Mouse (Mus musculus): ENCODE results near the gene Tmem25. TPM values are rescaled to one million over a fixed set of nuclear protein-coding genes. Genes with fewer than 3 reads are reported as not detected.

Gene Tmem25
- polyA plus RNA-seq, 1 experiment = 71.8 TPM

DNA sequence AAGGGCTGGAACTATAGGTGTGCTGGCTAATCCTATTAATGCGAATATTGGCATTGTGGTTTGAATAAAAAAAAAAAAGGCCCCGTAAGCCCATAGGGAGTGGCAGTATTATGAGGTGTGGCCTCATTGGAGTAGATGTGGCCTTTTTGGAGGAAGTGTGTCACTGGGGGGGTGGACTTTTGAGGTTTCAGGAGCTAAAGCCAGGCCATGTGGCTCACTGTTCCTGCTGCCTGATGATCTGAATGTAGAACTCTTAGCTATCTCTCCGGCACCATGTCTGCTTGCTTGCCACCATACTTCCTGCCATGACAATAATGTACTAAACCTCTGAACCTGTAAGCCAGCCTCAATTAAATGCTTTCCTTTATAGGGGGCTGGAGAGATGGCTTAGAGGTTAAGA is 51.8 kb downstream of the Tmem25 start:
- Histone ChIP-seq H3K27me3 (replicated peaks; ENCODE audit: control insufficient read depth, insufficient read depth, low read length) (no peaks in the 10 kb centered on the region), H3K4me3 (ENCODE audit: insufficient read depth, low read depth, low read length) (no peak overlapping the region), H3K4me1 (ENCODE audit: control insufficient read depth, insufficient read depth, low read length) (no peaks in the 10 kb centered on the region), H3K27ac (ENCODE audit: insufficient read depth, low read depth, low read length) (no peak overlapping the region), H3K36me3 (ENCODE audit: control insufficient read depth, insufficient read depth, low read length) (peaks cover 16% of the 10 kb centered on the region)
- TF ChIP-seq POLR2A (IDR thresholded peaks at IDR 0.05; ENCODE audit: low read depth, low read length) = no peak
- no peak for TF ChIP-seq CTCF (conservative IDR thresholded peaks at IDR 0.05; ENCODE audit: insufficient read depth, insufficient read length, low read depth, low read length)
- 92% methylated on average over 3 of the region's 3 CpGs for WGBS
- DNase-seq = no peak

DNA sequence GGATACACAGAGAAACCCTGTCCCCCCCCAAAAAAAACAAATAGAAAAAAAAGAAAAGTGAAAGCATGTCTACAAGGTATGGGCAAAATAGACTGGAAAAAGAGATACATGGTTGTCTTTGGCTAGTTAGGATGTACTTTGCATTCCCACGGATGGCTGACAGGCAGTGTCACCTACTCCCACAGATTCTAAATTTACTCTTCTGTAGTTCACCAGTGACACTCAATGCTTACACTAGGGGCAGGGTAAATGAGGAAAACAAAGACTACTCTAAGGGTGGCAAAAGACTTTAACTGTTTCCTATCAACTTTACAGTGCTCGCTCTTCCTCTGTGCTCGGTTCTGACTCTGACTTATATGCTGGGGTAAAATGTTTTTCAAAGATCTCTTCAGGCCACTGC is 52.4 kb downstream of the Tmem25 start:
- TF ChIP-seq CTCF (conservative IDR thresholded peaks at IDR 0.05; ENCODE audit: insufficient read depth, insufficient read length, low read depth, low read length) (no peak), POLR2A (IDR thresholded peaks at IDR 0.05; ENCODE audit: low read depth, low read length) (no peak)
- Histone ChIP-seq H3K36me3 (ENCODE audit: control insufficient read depth, insufficient read depth, low read length) (peaks cover 16% of the 10 kb centered on the region), H3K4me1 (ENCODE audit: control insufficient read depth, insufficient read depth, low read length) (no peaks in the 10 kb centered on the region), H3K4me3 (ENCODE audit: insufficient read depth, low read depth, low read length) (no peak overlapping the region), H3K27ac (ENCODE audit: insufficient read depth, low read depth, low read length) (no peak overlapping the region), H3K27me3 (replicated peaks; ENCODE audit: control insufficient read depth, insufficient read depth, low read length) (no peaks in the 10 kb centered on the region)
- 61% methylated on average over 3 of the region's 3 CpGs for WGBS
- DNase-seq = no peak

DNA sequence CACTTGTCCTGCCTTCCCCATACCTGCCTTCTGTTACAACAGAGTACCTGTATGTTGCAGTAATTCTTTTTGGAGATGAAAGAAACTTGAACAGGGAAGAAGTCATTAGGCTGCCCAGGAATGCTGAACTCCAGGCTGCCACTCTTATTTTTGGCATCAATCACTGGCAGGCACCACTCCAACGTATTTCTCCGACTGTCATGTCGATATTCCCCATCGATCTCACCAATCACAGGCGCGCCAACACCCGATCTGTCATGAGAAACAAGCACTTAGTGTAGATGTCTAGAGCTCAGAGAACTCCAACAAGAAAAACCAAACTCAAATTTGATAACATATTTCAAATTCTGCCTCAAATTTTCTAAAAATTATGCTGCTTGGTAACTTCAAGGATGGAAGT is 53.7 kb downstream of the Tmem25 start:
- TF ChIP-seq CTCF (conservative IDR thresholded peaks at IDR 0.05; ENCODE audit: insufficient read depth, insufficient read length, low read depth, low read length) (no peak), POLR2A (IDR thresholded peaks at IDR 0.05; ENCODE audit: low read depth, low read length) (no peak)
- Histone ChIP-seq H3K36me3 (ENCODE audit: control insufficient read depth, insufficient read depth, low read length) (peaks cover 16% of the 10 kb centered on the region), H3K4me3 (ENCODE audit: insufficient read depth, low read depth, low read length) (no peak overlapping the region), H3K27ac (ENCODE audit: insufficient read depth, low read depth, low read length) (no peak overlapping the region), H3K4me1 (ENCODE audit: control insufficient read depth, insufficient read depth, low read length) (no peaks in the 10 kb centered on the region), H3K27me3 (replicated peaks; ENCODE audit: control insufficient read depth, insufficient read depth, low read length) (no peaks in the 10 kb centered on the region)
- no peak for DNase-seq
- WGBS = 90% methylated on average over 7 of the region's 7 CpGs

Other genes with a start within 250 kb of the Tmem25 start
- 0.20 and 4.0 TPM in 2 replicates for gene Cxcr5, start 237.4 kb downstream of the Tmem25 start, polyA plus RNA-seq (2012; rRNA removed)
- 18.1 and 20.8 TPM in 2 replicates for gene Ddx6, start 194.4 kb downstream of the Tmem25 start, polyA plus RNA-seq (2012; rRNA removed)
- gene Treh, start 126.1 kb downstream of the Tmem25 start, polyA plus RNA-seq (2012; rRNA removed) = 32.2 and 34.4 TPM in 2 replicates
- 37.6 and 46.4 TPM in 2 replicates for gene Phldb1, start 64.1 kb downstream of the Tmem25 start, polyA plus RNA-seq (2012; rRNA removed)
- 42.3 and 50.9 TPM in 2 replicates for gene Arcn1, start 31.5 kb downstream of the Tmem25 start, polyA plus RNA-seq (2012; rRNA removed)
- 51.0 and 58.8 TPM in 2 replicates for gene Ift46, start 31.4 kb downstream of the Tmem25 start, polyA plus RNA-seq (2012; rRNA removed)
- gene Ttc36, start 3.8 kb upstream of the Tmem25 start, polyA plus RNA-seq (2012; rRNA removed) = 1,516 and 1,584 TPM in 2 replicates
- 12.1 and 13.9 TPM in 2 replicates for gene Kmt2a, start 82.0 kb upstream of the Tmem25 start, polyA plus RNA-seq (2012; rRNA removed)
- gene Atp5l, start 121.4 kb upstream of the Tmem25 start, polyA plus RNA-seq (2012; rRNA removed) = 732 and 924 TPM in 2 replicates
- 15.9 and 18.3 TPM in 2 replicates for gene Ube4a, start 166.3 kb upstream of the Tmem25 start, polyA plus RNA-seq (2012; rRNA removed)
- gene Cd3g, start 181.1 kb upstream of the Tmem25 start, polyA plus RNA-seq (2012; rRNA removed) = 0.57 and 3.2 TPM in 2 replicates
- gene Cd3d, start 182.5 kb upstream of the Tmem25 start, polyA plus RNA-seq (2012; rRNA removed) = 0.19 and 2.9 TPM in 2 replicates
- gene Cd3e, start 210.3 kb upstream of the Tmem25 start, polyA plus RNA-seq (2012; rRNA removed) = 0.52 and 3.6 TPM in 2 replicates
- 18.8 TPM in 2 replicates for gene Mpzl2, start 240.5 kb upstream of the Tmem25 start, polyA plus RNA-seq (2012; rRNA removed)